In genomic region chr11:11878981-11879698, GRCm38 (mm10) we compare ENCODE assay signal across 7 mouse cellular contexts. TPM values are rescaled to one million over a fixed set of nuclear protein-coding genes. Genes with fewer than 3 reads are reported as not detected.
A peak's percentile ranks its signal among the peaks of the same experiment; 100 is the strongest.
DNase-seq lines count a peak whose midpoint lies in the region; ATAC-seq and TF ChIP-seq lines count a peak whose summit lies in the region.

No protein-coding gene starts in this region.

- 22% methylated on average over 10 of the region's 10 CpGs for WGBS in embryonic facial prominence, embryonic 11.5 days
- 39% methylated on average over 10 of the region's 10 CpGs for WGBS in heart, embryonic 15.5 days
- WGBS in liver, postnatal 0 days (ENCODE audit: insufficient replicate concordance): 57% methylated on average over 10 of the region's 10 CpGs

- H3K4me3 ChIP-seq in ES-E14 (ENCODE audit: insufficient read depth in 1 of 2, low read depth in 1 of 2, low read length in 2 of 2, poor library complexity in 1 of 2, severe bottlenecking in 1 of 2): peak overlapping the region; percentile 7 to 8; a peak in 1 of 4 replicates
- H3K4me3 ChIP-seq in embryonic facial prominence, embryonic 11.5 days (ENCODE audit: low read depth, low read length): no peak overlapping the region
- H3K4me3 ChIP-seq in heart, embryonic 15.5 days: no peak overlapping the region
- no peak overlapping the region for H3K4me3 ChIP-seq in liver, postnatal 0 days (ENCODE audit: low read depth, low read length)

- H3K36me3 ChIP-seq in ES-E14 (ENCODE audit: control insufficient read depth, insufficient read depth, low read length, poor library complexity, severe bottlenecking): no peaks in the 10 kb centered on the region
- no peaks in the 10 kb centered on the region for H3K36me3 ChIP-seq in embryonic facial prominence, embryonic 11.5 days (replicated peaks; ENCODE audit: control insufficient read depth, insufficient read depth, low read depth, low read length)
- no peaks in the 10 kb centered on the region for H3K36me3 ChIP-seq in heart, embryonic 15.5 days
- H3K36me3 ChIP-seq in liver, postnatal 0 days (replicated peaks; ENCODE audit: insufficient read depth, low read length): no peaks in the 10 kb centered on the region; the same call in 1 of the 2 replicates

- H3K4me2 ChIP-seq in embryonic facial prominence, embryonic 11.5 days (ENCODE audit: low read depth, low read length): no peak overlapping the region
- peak overlapping the region; percentile 17; the same call in 1 of the 2 replicates for H3K4me2 ChIP-seq in heart, embryonic 15.5 days
- H3K4me2 ChIP-seq in liver, postnatal 0 days (ENCODE audit: low read depth, low read length): no peak overlapping the region

- no peak for TF ChIP-seq CTCF in liver, postnatal 0 days (IDR thresholded peaks at IDR 0.05; ENCODE audit: low read depth)

- no peaks in the 10 kb centered on the region for H3K27me3 ChIP-seq in embryonic facial prominence, embryonic 11.5 days (ENCODE audit: control insufficient read depth, insufficient read depth, low read length)
- no peaks in the 10 kb centered on the region for H3K27me3 ChIP-seq in heart, embryonic 15.5 days
- no peaks in the 10 kb centered on the region for H3K27me3 ChIP-seq in liver, postnatal 0 days (ENCODE audit: insufficient read depth, low read length)

- H3K27ac ChIP-seq in ES-E14 (ENCODE audit: insufficient read depth, low read depth, low read length, poor library complexity, severe bottlenecking): peak overlapping the region; percentile 72; the same call in 1 of the 2 replicates
- peak overlapping the region; percentile 88 for H3K27ac ChIP-seq in embryonic facial prominence, embryonic 11.5 days (replicated peaks; ENCODE audit: low read depth, low read length)
- peak overlapping the region; percentile 94 for H3K27ac ChIP-seq in heart, embryonic 15.5 days
- peak overlapping the region; percentile 61 for H3K27ac ChIP-seq in liver, postnatal 0 days (ENCODE audit: low read depth)

- peak overlapping the region; percentile 50; the same call in 1 of the 2 replicates for H3K9ac ChIP-seq in ES-E14 (ENCODE audit: insufficient read depth, low read depth, low read length, poor library complexity, severe bottlenecking)
- peak overlapping the region; percentile 40 for H3K9ac ChIP-seq in embryonic facial prominence, embryonic 11.5 days (replicated peaks; ENCODE audit: low read length)
- H3K9ac ChIP-seq in heart, embryonic 15.5 days: peak overlapping the region; percentile 34; the same call in 1 of the 2 replicates
- no peak overlapping the region for H3K9ac ChIP-seq in liver, postnatal 0 days (replicated peaks)

- ATAC-seq in embryonic facial prominence, embryonic 11.5 days (replicated peaks; ENCODE audit: insufficient number of reproducible peaks, low FRiP score, low TSS enrichment, low read depth): peak; percentile 72
- peak; percentile 40 for ATAC-seq in heart, embryonic 15.5 days (replicated peaks; ENCODE audit: insufficient number of reproducible peaks, insufficient read depth, low FRiP score, low read depth)
- ATAC-seq in liver, postnatal 0 days: 0 out of 2 replicates have a peak, but pooled peaks have one; percentile 4

- peaks cover 29 to 31% of the 10 kb centered on the region in 2 experiments for H3K4me1 ChIP-seq in ES-E14 (ENCODE audit: control insufficient read depth in 2 of 2, insufficient read depth in 2 of 2, low read length in 2 of 2, poor library complexity in 1 of 2)
- H3K4me1 ChIP-seq in embryonic facial prominence, embryonic 11.5 days (ENCODE audit: control insufficient read depth, insufficient read depth, low read length): peaks cover 3% of the 10 kb centered on the region; the same call in 1 of the 2 replicates
- peaks cover 60% of the 10 kb centered on the region for H3K4me1 ChIP-seq in heart, embryonic 15.5 days (replicated peaks)
- peaks cover 16% of the 10 kb centered on the region for H3K4me1 ChIP-seq in liver, postnatal 0 days (ENCODE audit: insufficient read depth)

- H3K9me3 ChIP-seq in ES-E14 (ENCODE audit: control insufficient read depth, insufficient read depth, low read depth, low read length): no peaks in the 10 kb centered on the region
- H3K9me3 ChIP-seq in embryonic facial prominence, embryonic 11.5 days (replicated peaks; ENCODE audit: control insufficient read depth, low read length): no peaks in the 10 kb centered on the region
- no peaks in the 10 kb centered on the region for H3K9me3 ChIP-seq in heart, embryonic 15.5 days (replicated peaks)
- no peaks in the 10 kb centered on the region for H3K9me3 ChIP-seq in liver, postnatal 0 days (ENCODE audit: low read length)

- no peak for TF ChIP-seq EP300 in liver, postnatal 0 days (IDR thresholded peaks at IDR 0.05; ENCODE audit: low read depth)

- no peak for DNase-seq in ES-E14 (ENCODE audit: low read depth, low spot score)
- peak; percentile 41 for DNase-seq in embryonic facial prominence, embryonic 11.5 days (ENCODE audit: low spot score)
- DNase-seq in liver, postnatal 0 days: no peak
- no peak for DNase-seq in urinary bladder, postnatal 4 days (ENCODE audit: low spot score in 2 of 2)
- DNase-seq in adrenal gland, postnatal 10 days: no peak
- DNase-seq in retina, postnatal 1 day: no peak

- in situ Hi-C loops in ES-E14 (cut with MboI; ENCODE audit: low sequenced_read_pairs in 2 of 2, unreplicated experiment in 2 of 2): no loop called here

TF ChIP-seq in ES-E14, 5 proteins besides CTCF, POLR2A, EP300 and RAD21:
- TF ChIP-seq ZC3H11A (IDR thresholded peaks at IDR 0.05; ENCODE audit: borderline replicate concordance, low read depth, low read length): no peak
- no peak for TF ChIP-seq MAFK (IDR thresholded peaks at IDR 0.05; ENCODE audit: insufficient read depth, low read depth, low read length)
- TF ChIP-seq CHD2 (IDR thresholded peaks at IDR 0.05; ENCODE audit: low read depth, low read length): no peak
- no peak for TF ChIP-seq HCFC1 (IDR thresholded peaks at IDR 0.05; ENCODE audit: borderline replicate concordance, insufficient read depth, low read length)
- no peak for TF ChIP-seq ZNF384 (IDR thresholded peaks at IDR 0.05; ENCODE audit: low read depth, low read length)

RNA-seq across cellular contexts. Expression of gene Ddc, which starts 18.8 kb away (rescaled TPM):
- total RNA-seq in ES-E14 (2012; rRNA removed): 16.1 and 29.1 TPM in 2 replicates
- polyA plus RNA-seq in embryonic facial prominence, embryonic 11.5 days (2014; fragmentation: Nextera tagmentation; extraction: Ambion mirVana): 9.6 and 10.4 TPM in 2 replicates
- 92.1 and 115 TPM in 2 replicates for polyA plus RNA-seq in heart, embryonic 15.5 days (2015; fragmentation: Nextera tagmentation; extraction: Ambion mirVana)
- 17.5 and 19.5 TPM in 2 replicates for polyA plus RNA-seq in liver, postnatal 0 days (2015; fragmentation: Nextera tagmentation; extraction: Ambion mirVana)
- total RNA-seq in adrenal gland, postnatal 10 days (2021): 10 to 100 TPM; 72.6 to 85.6 TPM

Comparison
In these comparisons a context has a peak if more than half of its experiments do, and no peak if none do; other contexts are left out.
1. H3K4me3 ChIP-seq: peak in ES-E14 (2 of 2); none in embryonic facial prominence, embryonic 11.5 days (single experiment), heart, embryonic 15.5 days (single experiment) and liver, postnatal 0 days (single experiment).
2. ATAC-seq: peak in every context shown above with its lines; median percentile 72 in embryonic facial prominence, embryonic 11.5 days; 40 in heart, embryonic 15.5 days; 4 in liver, postnatal 0 days.
3. Peak in every context shown above with its lines, with median percentiles within 50 percentile points of each other: H3K27ac ChIP-seq.